Mouse (Mus musculus): Measurements from ENCODE around the gene Spata17. TPM values are rescaled to one million over a fixed set of nuclear protein-coding genes. Genes with fewer than 3 reads are reported as not detected.

The Spata17 gene
- polyA plus RNA-seq, 1 experiment from 2014 or later: 2.8 TPM

GRCm38 (mm10) chr1:187039801-187040200 lies 175.5 kb downstream of the Spata17 start:
- H3K9ac ChIP-seq: no peak overlapping the region
- no peaks in the 10 kb centered on the region for H3K27me3 ChIP-seq (ENCODE audit: control insufficient read depth, insufficient read depth, low read length)
- H3K4me2 ChIP-seq (replicated peaks): no peak overlapping the region
- no peaks in the 10 kb centered on the region for H3K4me1 ChIP-seq (replicated peaks; ENCODE audit: control insufficient read depth, insufficient read depth, low read length)
- H3K9me3 ChIP-seq (ENCODE audit: control insufficient read depth, low read length): no peaks in the 10 kb centered on the region
- ATAC-seq (ENCODE audit: low FRiP score): no peak
- no peak overlapping the region for H3K4me3 ChIP-seq (replicated peaks; ENCODE audit: low read length)
- no peak for DNase-seq (ENCODE audit: low spot score)
- no peak overlapping the region for H3K27ac ChIP-seq
- 86% methylated on average over 4 of the region's 4 CpGs for WGBS
- no peaks in the 10 kb centered on the region for H3K36me3 ChIP-seq (replicated peaks; ENCODE audit: control insufficient read depth, insufficient read depth)

GRCm38 (mm10) chr1:187035785-187036184 lies 179.5 kb downstream of the Spata17 start:
- DNase-seq (ENCODE audit: low spot score) (no peak), ATAC-seq (ENCODE audit: low FRiP score) (no peak)
- Histone ChIP-seq H3K36me3 (replicated peaks; ENCODE audit: control insufficient read depth, insufficient read depth) (no peaks in the 10 kb centered on the region), H3K27me3 (ENCODE audit: control insufficient read depth, insufficient read depth, low read length) (no peaks in the 10 kb centered on the region), H3K4me2 (replicated peaks) (no peak overlapping the region), H3K27ac (no peak overlapping the region), H3K9ac (no peak overlapping the region), H3K4me3 (replicated peaks; ENCODE audit: low read length) (no peak overlapping the region), H3K9me3 (ENCODE audit: control insufficient read depth, low read length) (no peaks in the 10 kb centered on the region), H3K4me1 (replicated peaks; ENCODE audit: control insufficient read depth, insufficient read depth, low read length) (no peaks in the 10 kb centered on the region)
- WGBS: 93% methylated on average over 4 of the region's 4 CpGs

GRCm38 (mm10) chr1:187031796-187032195 lies 183.5 kb downstream of the Spata17 start:
- H3K9me3 ChIP-seq (ENCODE audit: control insufficient read depth, low read length): no peaks in the 10 kb centered on the region
- H3K36me3 ChIP-seq (replicated peaks; ENCODE audit: control insufficient read depth, insufficient read depth): no peaks in the 10 kb centered on the region
- DNase-seq (ENCODE audit: low spot score): peak; percentile 64
- 47% methylated on average over 6 of the region's 6 CpGs for WGBS
- no peaks in the 10 kb centered on the region for H3K27me3 ChIP-seq (ENCODE audit: control insufficient read depth, insufficient read depth, low read length)
- ATAC-seq (ENCODE audit: low FRiP score): no peak
- H3K9ac ChIP-seq: no peak overlapping the region
- no peak overlapping the region for H3K27ac ChIP-seq
- H3K4me3 ChIP-seq (replicated peaks; ENCODE audit: low read length): no peak overlapping the region
- H3K4me1 ChIP-seq (replicated peaks; ENCODE audit: control insufficient read depth, insufficient read depth, low read length): no peaks in the 10 kb centered on the region
- no peak overlapping the region for H3K4me2 ChIP-seq (replicated peaks)

GRCm38 (mm10) chr1:187028841-187029240 lies 186.4 kb downstream of the Spata17 start:
- H3K9me3 ChIP-seq (ENCODE audit: control insufficient read depth, low read length): no peaks in the 10 kb centered on the region
- H3K27me3 ChIP-seq (ENCODE audit: control insufficient read depth, insufficient read depth, low read length): no peaks in the 10 kb centered on the region
- ATAC-seq (ENCODE audit: low FRiP score): no peak
- no peak overlapping the region for H3K27ac ChIP-seq
- H3K4me1 ChIP-seq (replicated peaks; ENCODE audit: control insufficient read depth, insufficient read depth, low read length): no peaks in the 10 kb centered on the region
- DNase-seq (ENCODE audit: low spot score): no peak
- H3K4me3 ChIP-seq (replicated peaks; ENCODE audit: low read length): no peak overlapping the region
- H3K36me3 ChIP-seq (replicated peaks; ENCODE audit: control insufficient read depth, insufficient read depth): no peaks in the 10 kb centered on the region
- no peak overlapping the region for H3K9ac ChIP-seq
- 94% methylated on average over 6 of the region's 6 CpGs for WGBS
- no peak overlapping the region for H3K4me2 ChIP-seq (replicated peaks)

- ATAC-seq (ENCODE audit: low FRiP score) (no peak), DNase-seq (ENCODE audit: low spot score) (no peak)
- no peaks in the 10 kb centered on the region for H3K27me3 ChIP-seq (ENCODE audit: control insufficient read depth, insufficient read depth, low read length)
- no peak overlapping the region for H3K4me3 ChIP-seq (replicated peaks; ENCODE audit: low read length)
- no peak overlapping the region for H3K27ac ChIP-seq
- H3K4me1 ChIP-seq (replicated peaks; ENCODE audit: control insufficient read depth, insufficient read depth, low read length): no peaks in the 10 kb centered on the region
- H3K9ac ChIP-seq: no peak overlapping the region
- WGBS: 90% methylated on average over 7 of the region's 7 CpGs
- H3K36me3 ChIP-seq (replicated peaks; ENCODE audit: control insufficient read depth, insufficient read depth): no peaks in the 10 kb centered on the region
- no peak overlapping the region for H3K4me2 ChIP-seq (replicated peaks)
- H3K9me3 ChIP-seq (ENCODE audit: control insufficient read depth, low read length): no peaks in the 10 kb centered on the region
Measured at GRCm38 (mm10) chr1:187020011-187020410, 195.3 kb downstream of the Spata17 start.

- H3K9me3 ChIP-seq (ENCODE audit: control insufficient read depth, low read length): no peaks in the 10 kb centered on the region
- no peak for DNase-seq (ENCODE audit: low spot score)
- ATAC-seq (ENCODE audit: low FRiP score): no peak
- H3K4me1 ChIP-seq (replicated peaks; ENCODE audit: control insufficient read depth, insufficient read depth, low read length): no peaks in the 10 kb centered on the region
- H3K4me2 ChIP-seq (replicated peaks): no peak overlapping the region
- no peak overlapping the region for H3K9ac ChIP-seq
- no peaks in the 10 kb centered on the region for H3K27me3 ChIP-seq (ENCODE audit: control insufficient read depth, insufficient read depth, low read length)
- 55% methylated on average over 4 of the region's 4 CpGs for WGBS
- no peak overlapping the region for H3K4me3 ChIP-seq (replicated peaks; ENCODE audit: low read length)
- H3K36me3 ChIP-seq (replicated peaks; ENCODE audit: control insufficient read depth, insufficient read depth): no peaks in the 10 kb centered on the region
- no peak overlapping the region for H3K27ac ChIP-seq
Measured at GRCm38 (mm10) chr1:187016116-187016515, 199.1 kb downstream of the Spata17 start.

GRCm38 (mm10) chr1:187015673-187016072 lies 199.6 kb downstream of the Spata17 start:
- no peaks in the 10 kb centered on the region for H3K4me1 ChIP-seq (replicated peaks; ENCODE audit: control insufficient read depth, insufficient read depth, low read length)
- H3K9ac ChIP-seq: no peak overlapping the region
- no peak overlapping the region for H3K4me2 ChIP-seq (replicated peaks)
- no peak overlapping the region for H3K4me3 ChIP-seq (replicated peaks; ENCODE audit: low read length)
- no peak overlapping the region for H3K27ac ChIP-seq
- no peaks in the 10 kb centered on the region for H3K27me3 ChIP-seq (ENCODE audit: control insufficient read depth, insufficient read depth, low read length)
- 90% methylated on average over 1 of the region's 1 CpGs for WGBS
- H3K9me3 ChIP-seq (ENCODE audit: control insufficient read depth, low read length): no peaks in the 10 kb centered on the region
- DNase-seq (ENCODE audit: low spot score) (no peak), ATAC-seq (ENCODE audit: low FRiP score) (no peak)
- no peaks in the 10 kb centered on the region for H3K36me3 ChIP-seq (replicated peaks; ENCODE audit: control insufficient read depth, insufficient read depth)

GRCm38 (mm10) chr1:187014141-187014540 lies 201.1 kb downstream of the Spata17 start:
- no peaks in the 10 kb centered on the region for H3K4me1 ChIP-seq (replicated peaks; ENCODE audit: control insufficient read depth, insufficient read depth, low read length)
- no peak overlapping the region for H3K4me2 ChIP-seq (replicated peaks)
- no peak for ATAC-seq (ENCODE audit: low FRiP score)
- H3K27me3 ChIP-seq (ENCODE audit: control insufficient read depth, insufficient read depth, low read length): no peaks in the 10 kb centered on the region
- DNase-seq (ENCODE audit: low spot score): no peak
- H3K4me3 ChIP-seq (replicated peaks; ENCODE audit: low read length): no peak overlapping the region
- H3K9ac ChIP-seq: no peak overlapping the region
- no peak overlapping the region for H3K27ac ChIP-seq
- 89% methylated on average over 2 of the region's 2 CpGs for WGBS
- no peaks in the 10 kb centered on the region for H3K36me3 ChIP-seq (replicated peaks; ENCODE audit: control insufficient read depth, insufficient read depth)
- no peaks in the 10 kb centered on the region for H3K9me3 ChIP-seq (ENCODE audit: control insufficient read depth, low read length)

GRCm38 (mm10) chr1:187011601-187012000 lies 203.7 kb downstream of the Spata17 start:
- H3K27ac ChIP-seq: no peak overlapping the region
- no peak overlapping the region for H3K9ac ChIP-seq
- no peak overlapping the region for H3K4me3 ChIP-seq (replicated peaks; ENCODE audit: low read length)
- H3K9me3 ChIP-seq (ENCODE audit: control insufficient read depth, low read length): no peaks in the 10 kb centered on the region
- H3K4me2 ChIP-seq (replicated peaks): no peak overlapping the region
- no peaks in the 10 kb centered on the region for H3K36me3 ChIP-seq (replicated peaks; ENCODE audit: control insufficient read depth, insufficient read depth)
- H3K27me3 ChIP-seq (ENCODE audit: control insufficient read depth, insufficient read depth, low read length): no peaks in the 10 kb centered on the region
- DNase-seq (ENCODE audit: low spot score): no peak
- 81% methylated on average over 4 of the region's 4 CpGs for WGBS
- no peak for ATAC-seq (ENCODE audit: low FRiP score)
- H3K4me1 ChIP-seq (replicated peaks; ENCODE audit: control insufficient read depth, insufficient read depth, low read length): no peaks in the 10 kb centered on the region

- Histone ChIP-seq H3K4me2 (replicated peaks) (no peak overlapping the region), H3K4me1 (replicated peaks; ENCODE audit: control insufficient read depth, insufficient read depth, low read length) (no peaks in the 10 kb centered on the region), H3K9ac (no peak overlapping the region), H3K27me3 (ENCODE audit: control insufficient read depth, insufficient read depth, low read length) (no peaks in the 10 kb centered on the region), H3K4me3 (replicated peaks; ENCODE audit: low read length) (no peak overlapping the region), H3K9me3 (ENCODE audit: control insufficient read depth, low read length) (no peaks in the 10 kb centered on the region), H3K36me3 (replicated peaks; ENCODE audit: control insufficient read depth, insufficient read depth) (no peaks in the 10 kb centered on the region), H3K27ac (no peak overlapping the region)
- DNase-seq (ENCODE audit: low spot score) (no peak), ATAC-seq (ENCODE audit: low FRiP score) (no peak)
- 67% methylated on average over 11 of the region's 11 CpGs for WGBS
Measured at GRCm38 (mm10) chr1:187010071-187010470, 205.2 kb downstream of the Spata17 start.
